11 mouse cellular contexts compared by ENCODE assay signal in genomic region chr2:75716046-75717016, GRCm38 (mm10). TPM values are rescaled to one million over a fixed set of nuclear protein-coding genes. Genes with fewer than 3 reads are reported as not detected.
A peak's percentile ranks its signal among the peaks of the same experiment; 100 is the strongest.
DNase-seq lines count a peak whose midpoint lies in the region; ATAC-seq and TF ChIP-seq lines count a peak whose summit lies in the region.
"Had no signal": no experiment of that assay in that cellular context is flagged by ENCODE, and none has a peak within 500 bp of the region (broad histone marks: within the 10 kb centered on the region; RNA-seq: fewer than 3 reads in every experiment).

No protein-coding gene starts in this region.

- H3K4me1 ChIP-seq in liver, embryonic 13.5 days (replicated peaks), result peaks cover 11% of the 10 kb centered on the region; the same call in 1 of the 2 replicates
- H3K4me1 ChIP-seq in thymus, adult 2 months (replicated peaks; ENCODE audit: control insufficient read depth, insufficient read depth, low read length), result no peaks in the 10 kb centered on the region
- H3K4me1 ChIP-seq: midbrain, embryonic 15.5 days had no signal

- no peaks in the 10 kb centered on the region for H3K36me3 ChIP-seq in liver, embryonic 13.5 days
- no peaks in the 10 kb centered on the region for H3K36me3 ChIP-seq in thymus, adult 2 months (ENCODE audit: control insufficient read depth, insufficient read depth, low read length)
- H3K36me3 ChIP-seq: midbrain, embryonic 15.5 days had no signal

- H3K4me2 ChIP-seq in liver, embryonic 13.5 days, result no peak overlapping the region
- H3K4me2 ChIP-seq: midbrain, embryonic 15.5 days had no signal

- peak; percentile 59 for DNase-seq in gastrocnemius, adult 2 months
- no peak for DNase-seq in gastrocnemius, postnatal 25 days
- peak; percentile 64 for DNase-seq in 3T3-L1 (ENCODE audit: low read depth, low spot score)
- DNase-seq in cerebellum, adult 9-10 months, result peak; percentile 92
- DNase-seq in liver, embryonic 13.5 days, result no peak
- no peak for DNase-seq in thymus, adult 2 months
- DNase-seq in gastrocnemius, postnatal 36 days, result no peak
- no peak for DNase-seq in testis, postnatal 14 days (ENCODE audit: low spot score)

- peak overlapping the region; percentile 78 for H3K27ac ChIP-seq in gastrocnemius, adult 2 months
- no peak overlapping the region for H3K27ac ChIP-seq in liver, embryonic 13.5 days
- H3K27ac ChIP-seq in thymus, adult 2 months (ENCODE audit: control insufficient read depth, insufficient read depth, low read length), result no peak overlapping the region
- H3K27ac ChIP-seq: kidney, postnatal 0 days; midbrain, embryonic 15.5 days had no signal

- no peak for TF ChIP-seq POLR2A in thymus, adult 2 months (IDR thresholded peaks at IDR 0.05; ENCODE audit: control insufficient read depth, extremely low read depth, insufficient read depth, low read length, poor library complexity)

- no peak for TF ChIP-seq CTCF in gastrocnemius, adult 2 months (IDR thresholded peaks at IDR 0.05)
- TF ChIP-seq CTCF in thymus, adult 2 months (IDR thresholded peaks at IDR 0.05; ENCODE audit: borderline replicate concordance, control insufficient read depth, extremely low read depth, insufficient read depth, low read length, poor library complexity), result no peak

- H3K4me3 ChIP-seq in gastrocnemius, adult 2 months, result no peak overlapping the region
- H3K4me3 ChIP-seq in liver, embryonic 13.5 days (replicated peaks), result no peak overlapping the region
- no peak overlapping the region for H3K4me3 ChIP-seq in thymus, adult 2 months (ENCODE audit: control insufficient read depth, insufficient read depth, low read length)
- H3K4me3 ChIP-seq: midbrain, embryonic 15.5 days had no signal

- intact Hi-C loops in gastrocnemius, adult 2 months (cut with DNase I), result no loop called here
- intact Hi-C loops in gastrocnemius, postnatal 36 days (cut with DNase I), result no loop called here

- no peaks in the 10 kb centered on the region for H3K27me3 ChIP-seq in liver, embryonic 13.5 days
- no peaks in the 10 kb centered on the region for H3K27me3 ChIP-seq in thymus, adult 2 months (ENCODE audit: control insufficient read depth, insufficient read depth, low read length)
- H3K27me3 ChIP-seq: midbrain, embryonic 15.5 days had no signal

- no peaks in the 10 kb centered on the region for H3K9me3 ChIP-seq in liver, embryonic 13.5 days (replicated peaks)
- H3K9me3 ChIP-seq: midbrain, embryonic 15.5 days had no signal

- 0 out of 2 replicates have a peak, but pooled peaks have one; percentile 34 for ATAC-seq in liver, embryonic 13.5 days (ENCODE audit: low read depth)
- ATAC-seq: CD4-positive, CD25-positive, alpha-beta regulatory T cell, adult 4 months; midbrain, embryonic 15.5 days had no signal

- WGBS in liver, embryonic 13.5 days (ENCODE audit: insufficient replicate concordance), result 63% methylated on average over 12 of the region's 12 CpGs
- 85% methylated on average over 12 of the region's 12 CpGs for WGBS in thymus, adult 2 months

- no peak overlapping the region for H3K9ac ChIP-seq in liver, embryonic 13.5 days
- H3K9ac ChIP-seq: midbrain, embryonic 15.5 days had no signal

RNA-seq across cellular contexts. Expression of gene Nfe2l2, which starts 11.9 kb away (rescaled TPM):
- total RNA-seq in gastrocnemius, adult 2 months (2021), result 10 to 100 TPM; 32.9 to 41.0 TPM
- 10 to 100 TPM; 27.6 to 29.6 TPM for total RNA-seq in gastrocnemius, postnatal 25 days (2021)
- 44.6 and 54.3 TPM in 2 replicates for polyA plus RNA-seq in liver, embryonic 13.5 days (2015; fragmentation: Nextera tagmentation; extraction: Ambion mirVana)
- 38.4 and 42.2 TPM in 2 replicates for polyA plus RNA-seq in thymus, adult 2 months (2012; rRNA removed)
- 10 to 100 TPM; 33.2 to 40.3 TPM for total RNA-seq in gastrocnemius, postnatal 36 days (2021)

RNA-seq across cellular contexts. Expression of gene Hnrnpa3, which starts 57.3 kb away (rescaled TPM):
- 100 to 1,000 TPM; 123 to 144 TPM for total RNA-seq in gastrocnemius, adult 2 months (2021)
- 100 to 1,000 TPM; 108 to 125 TPM for total RNA-seq in gastrocnemius, postnatal 25 days (2021)
- 161 and 182 TPM in 2 replicates for polyA plus RNA-seq in liver, embryonic 13.5 days (2015; fragmentation: Nextera tagmentation; extraction: Ambion mirVana)
- polyA plus RNA-seq in thymus, adult 2 months (2012; rRNA removed), result 45.4 and 47.2 TPM in 2 replicates
- total RNA-seq in gastrocnemius, postnatal 36 days (2021), result 100 to 1,000 TPM in 1 of 2 experiments, 10 to 100 TPM in 1; 96.6 to 134 TPM

Comparison
In these comparisons a context has a peak if more than half of its experiments do, and no peak if none do; other contexts are left out.
1. DNase-seq: peak in gastrocnemius, adult 2 months (single experiment), 3T3-L1 (single experiment) and cerebellum, adult 9-10 months (single experiment); none in gastrocnemius, postnatal 25 days (single experiment), liver, embryonic 13.5 days (single experiment), thymus, adult 2 months (single experiment), gastrocnemius, postnatal 36 days (0 of 2) and testis, postnatal 14 days (single experiment).